Mouse (Mus musculus) lung, adult 2 months (tissue): ENCODE results near the gene Plrg1.

Experiments
- CTCF ChIP-seq: fragments of 200-500 bp; IDR thresholded peaks from 2 replicates; pipeline ENCODE4 v1.5.1; 2011; ENCODE audit warnings: mild to moderate bottlenecking, low read length, control low read depth; ENCODE audit not compliant: insufficient read depth
- POLR2A ChIP-seq: fragments of 200-500 bp; IDR thresholded peaks from 2 replicates; pipeline ENCODE4 v1.6.1; 2011; ENCODE audit warnings: low read depth, mild to moderate bottlenecking, control low read depth, low read length, borderline replicate concordance; ENCODE audit errors: extremely low read depth

- TF ChIP-seq POLR2A (no peak), CTCF (no peak)
These were observed 47.8 kb upstream of the Plrg1 start, which contains the start of gene Fgg for GRCm38 (mm10) chr3:83007557-83007956.
